Mouse (Mus musculus): ENCODE data around the gene Olfr412.

- TF ChIP-seq POLR2A (IDR thresholded peaks at IDR 0.05; ENCODE audit: insufficient read depth, low read length): no peak
- TF ChIP-seq CTCF (IDR thresholded peaks at IDR 0.05; ENCODE audit: low read depth, low read length): no peak
These were observed 47.5 kb downstream of the Olfr412 start for GRCm38 (mm10) chr11:74409447-74409754.

All from ES-Bruce4 (cell line).